Mouse (Mus musculus): ENCODE data around the gene Slco3a1.

GRCm38 (mm10) chr7:74340419-74340954, 214.1 kb downstream of the Slco3a1 start:
- TF ChIP-seq POLR2A (IDR thresholded peaks at IDR 0.05; ENCODE audit: low read depth, low read length) (no peak), CTCF (conservative IDR thresholded peaks at IDR 0.05; ENCODE audit: insufficient read depth, insufficient read length, low read depth, low read length) (no peak)
